Mouse (Mus musculus): ENCODE measurements around the gene Kxd1.

Kxd1 gene

GRCm38 (mm10) chr8:70527512-70528181, at the start of gene Kxd1, which contains the start of gene Fkbp8:
TSS of gene Kxd1 (minus strand) at chr8:70527956.
TSS of gene Fkbp8 (plus strand) at chr8:70527724.
- peak; percentile 91 for DNase-seq (ENCODE audit: low read depth, low spot score)

GRCm38 (mm10) chr8:70577207-70577606, 49.5 kb upstream of the Kxd1 start:
- DNase-seq (ENCODE audit: low read depth, low spot score) = no peak

GRCm38 (mm10) chr8:70574915-70575314, 47.2 kb upstream of the Kxd1 start:
- no peak for DNase-seq (ENCODE audit: low read depth, low spot score)

GRCm38 (mm10) chr8:70574302-70574701, 46.5 kb upstream of the Kxd1 start:
- DNase-seq (ENCODE audit: low read depth, low spot score) = no peak

- no peak for DNase-seq (ENCODE audit: low read depth, low spot score)
These were observed 43.2 kb upstream of the Kxd1 start for GRCm38 (mm10) chr8:70570990-70571389.

- no peak for DNase-seq (ENCODE audit: low read depth, low spot score)
These were observed 42.6 kb upstream of the Kxd1 start for GRCm38 (mm10) chr8:70570360-70570759.

GRCm38 (mm10) chr8:70565561-70565960, 37.8 kb upstream of the Kxd1 start:
- DNase-seq (ENCODE audit: low read depth, low spot score) = no peak

- no peak for DNase-seq (ENCODE audit: low read depth, low spot score)
These were observed 37.0 kb upstream of the Kxd1 start for GRCm38 (mm10) chr8:70564696-70565235.

- no peak for DNase-seq (ENCODE audit: low read depth, low spot score)
These were observed 36.1 kb upstream of the Kxd1 start for GRCm38 (mm10) chr8:70563763-70564387.

- DNase-seq (ENCODE audit: low read depth, low spot score) = no peak
These were observed 35.0 kb upstream of the Kxd1 start for GRCm38 (mm10) chr8:70562802-70563201.

- DNase-seq (ENCODE audit: low read depth, low spot score) = no peak
These were observed 34.2 kb upstream of the Kxd1 start for GRCm38 (mm10) chr8:70561809-70562535.

- no peak for DNase-seq (ENCODE audit: low read depth, low spot score)
These were observed 33.6 kb upstream of the Kxd1 start for GRCm38 (mm10) chr8:70561357-70561756.

GRCm38 (mm10) chr8:70560564-70560963, 32.8 kb upstream of the Kxd1 start:
- no peak for DNase-seq (ENCODE audit: low read depth, low spot score)

GRCm38 (mm10) chr8:70560096-70560495, 32.3 kb upstream of the Kxd1 start:
- DNase-seq (ENCODE audit: low read depth, low spot score) = no peak

- DNase-seq (ENCODE audit: low read depth, low spot score) = no peak
These were observed 31.2 kb upstream of the Kxd1 start for GRCm38 (mm10) chr8:70558983-70559382.

GRCm38 (mm10) chr8:70558334-70558733, 30.6 kb upstream of the Kxd1 start:
- DNase-seq (ENCODE audit: low read depth, low spot score) = no peak

GRCm38 (mm10) chr8:70555079-70555747, 27.5 kb upstream of the Kxd1 start:
- no peak for DNase-seq (ENCODE audit: low read depth, low spot score)

GRCm38 (mm10) chr8:70553740-70554139, 26.0 kb upstream of the Kxd1 start:
- DNase-seq (ENCODE audit: low read depth, low spot score) = no peak

- no peak for DNase-seq (ENCODE audit: low read depth, low spot score)
These were observed 25.1 kb upstream of the Kxd1 start for GRCm38 (mm10) chr8:70552836-70553235.

GRCm38 (mm10) chr8:70551558-70552161, 23.9 kb upstream of the Kxd1 start:
- DNase-seq (ENCODE audit: low read depth, low spot score) = no peak

GRCm38 (mm10) chr8:70549412-70550184, 21.8 kb upstream of the Kxd1 start:
- DNase-seq (ENCODE audit: low read depth, low spot score) = no peak

Data from c-Kit-negative CD71-positive TER-119-positive erythroid progenitor cells, embryonic 14.5 days (primary cell).